Mouse (Mus musculus): ENCODE data around the gene 2410004B18Rik. TPM values are rescaled to one million over a fixed set of nuclear protein-coding genes. Genes with fewer than 3 reads are reported as not detected.

The 2410004B18Rik gene
- total RNA-seq, 2 experiments from 2014 or later: 14.3 to 17.9 TPM

DNA sequence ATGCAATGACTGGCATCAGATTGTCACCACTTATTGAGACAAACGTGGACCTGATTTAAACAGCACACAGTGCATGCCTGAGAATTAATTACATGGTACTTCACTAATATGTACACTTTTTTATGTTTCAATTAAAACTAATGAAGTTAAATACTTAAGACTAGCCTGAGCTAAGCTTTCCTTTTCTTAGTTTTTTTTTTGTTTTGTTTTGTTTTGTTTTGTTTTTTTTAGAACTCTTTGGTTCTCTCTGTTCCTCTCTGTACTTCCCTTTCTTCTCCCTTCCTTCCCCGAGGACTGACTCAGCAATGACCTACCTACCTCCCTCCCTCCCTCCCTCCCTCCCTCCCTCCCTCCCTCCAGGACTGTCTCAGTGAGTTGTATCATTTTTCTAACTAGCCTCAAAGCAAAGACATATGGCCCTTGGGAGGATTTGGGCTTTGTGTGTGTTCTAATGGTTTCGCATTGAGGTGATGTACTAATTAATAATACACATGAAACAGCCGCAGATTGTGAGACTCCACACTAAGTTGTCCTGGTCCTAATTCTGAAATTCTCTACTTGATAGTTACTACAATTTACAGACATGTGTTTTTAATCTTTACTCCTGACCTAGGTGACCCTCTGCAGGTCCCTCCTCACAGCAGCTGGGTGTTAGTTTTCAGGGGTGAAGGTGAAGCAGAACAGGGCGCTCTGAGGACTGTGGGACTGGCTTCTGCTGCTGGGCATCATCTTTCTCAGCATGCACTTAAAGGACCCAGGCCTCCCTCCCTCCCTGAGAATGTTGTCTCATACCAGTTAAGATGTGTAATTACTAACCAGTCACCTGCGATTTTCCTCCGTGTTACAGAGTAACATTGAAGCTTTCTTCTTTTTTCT, 8.1 kb upstream of the 2410004B18Rik start:
- DNase-seq: no peak

DNA sequence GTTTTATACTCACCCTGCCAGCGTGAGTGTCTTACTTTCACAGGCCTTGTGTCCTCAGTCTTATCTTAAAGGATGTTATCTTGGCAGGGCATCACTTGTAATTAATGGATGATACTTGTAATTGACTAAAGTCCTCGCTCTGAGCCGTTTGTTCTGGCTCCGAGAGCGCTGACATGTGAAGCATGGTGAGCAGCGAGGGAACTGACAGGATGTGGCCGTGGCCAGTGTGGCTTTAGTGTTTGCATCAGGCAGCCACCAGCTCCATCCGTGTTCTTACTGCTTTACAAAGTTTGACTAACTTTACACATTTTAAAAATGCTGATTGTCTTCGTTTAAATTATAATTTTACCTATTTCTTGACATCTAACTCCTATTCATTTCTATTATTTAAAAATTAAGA, 4.0 kb upstream of the 2410004B18Rik start:
- DNase-seq: no peak

DNA sequence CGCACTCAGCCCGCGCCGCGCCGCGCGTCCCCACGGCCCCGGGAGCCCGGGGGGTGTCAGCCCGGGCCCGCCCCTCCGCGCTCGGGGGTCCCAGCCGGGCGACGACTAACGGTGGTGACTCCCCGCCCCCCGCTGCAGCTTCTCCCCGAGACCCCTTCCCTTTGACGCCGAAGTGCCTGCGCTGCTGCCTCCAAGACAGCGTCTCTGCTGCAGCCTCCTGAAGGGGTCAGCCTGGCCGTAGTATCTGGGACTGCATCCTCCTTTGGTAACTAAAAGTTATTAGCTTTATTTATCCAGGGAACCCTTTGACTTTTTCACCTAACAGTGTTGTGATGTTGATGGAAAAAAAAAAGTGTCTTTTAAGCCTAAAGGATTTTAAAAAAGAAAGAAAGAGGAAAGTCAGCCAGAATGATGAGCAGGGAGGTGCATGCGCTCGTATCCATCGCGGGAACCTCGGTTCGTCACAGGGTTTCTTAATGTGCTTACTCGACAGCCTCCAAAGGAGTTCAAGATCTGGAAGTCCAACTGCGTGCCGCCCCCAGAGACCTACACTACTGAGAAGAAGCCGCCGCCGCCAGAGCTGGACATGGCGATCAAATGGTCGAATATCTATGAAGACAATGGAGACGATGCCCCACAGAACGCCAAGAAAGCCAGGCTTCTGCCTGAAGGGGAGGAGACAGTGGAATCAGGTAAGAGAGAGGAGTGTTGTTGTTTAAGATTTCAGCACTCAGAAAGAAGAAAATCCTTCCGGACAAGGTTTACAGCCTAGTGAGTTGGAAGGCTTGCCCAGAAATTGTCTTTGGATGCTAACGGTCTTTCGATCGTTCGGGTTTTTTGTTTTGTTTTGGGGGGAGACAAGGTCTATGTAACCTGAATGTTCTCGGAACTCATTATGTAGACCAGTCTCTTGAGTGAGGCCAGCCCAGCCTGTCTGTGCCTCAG, 863 bp downstream of the 2410004B18Rik start:
- DNase-seq: no peak

DNA sequence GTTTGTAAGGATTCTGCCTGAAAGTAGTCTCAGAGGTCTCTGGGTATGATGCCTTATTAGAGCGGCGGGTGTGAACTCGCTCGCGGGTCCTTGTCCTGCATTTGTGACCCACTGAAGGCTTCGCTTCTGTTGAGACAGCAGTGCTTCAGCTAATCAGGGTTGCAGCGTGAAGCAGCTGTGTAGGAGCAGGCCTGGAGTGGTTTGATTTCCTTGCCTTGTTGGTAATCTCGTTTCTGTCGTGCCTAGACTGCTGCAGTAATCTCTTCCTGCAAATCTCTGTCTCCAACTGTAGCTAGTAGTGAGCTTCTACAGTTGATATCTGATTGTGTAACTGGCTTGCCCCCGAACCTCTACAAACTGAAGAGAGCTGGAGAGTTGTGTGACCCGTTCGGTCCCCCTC, 1.6 kb downstream of the 2410004B18Rik start:
- no peak for DNase-seq

DNA sequence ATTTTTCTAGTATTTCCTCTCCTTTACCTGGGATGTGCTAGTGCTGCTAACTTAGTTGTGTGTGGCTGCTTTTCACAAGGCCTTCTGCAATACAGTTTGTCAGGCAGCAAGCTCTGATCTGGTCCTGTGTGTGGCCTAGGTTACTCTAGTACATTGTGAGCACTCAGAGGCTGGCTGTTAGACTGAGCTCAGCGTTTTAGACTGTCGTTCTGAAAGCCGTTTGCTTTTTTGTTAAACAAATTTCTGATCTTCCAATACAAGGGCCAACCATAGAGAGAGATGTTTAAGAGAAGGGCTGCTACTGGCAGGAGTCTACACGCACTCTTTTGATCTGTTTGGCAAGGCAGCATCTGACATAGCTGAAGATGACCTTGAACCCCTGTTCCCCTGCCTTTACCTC, 2.2 kb downstream of the 2410004B18Rik start:
- DNase-seq: no peak

DNA sequence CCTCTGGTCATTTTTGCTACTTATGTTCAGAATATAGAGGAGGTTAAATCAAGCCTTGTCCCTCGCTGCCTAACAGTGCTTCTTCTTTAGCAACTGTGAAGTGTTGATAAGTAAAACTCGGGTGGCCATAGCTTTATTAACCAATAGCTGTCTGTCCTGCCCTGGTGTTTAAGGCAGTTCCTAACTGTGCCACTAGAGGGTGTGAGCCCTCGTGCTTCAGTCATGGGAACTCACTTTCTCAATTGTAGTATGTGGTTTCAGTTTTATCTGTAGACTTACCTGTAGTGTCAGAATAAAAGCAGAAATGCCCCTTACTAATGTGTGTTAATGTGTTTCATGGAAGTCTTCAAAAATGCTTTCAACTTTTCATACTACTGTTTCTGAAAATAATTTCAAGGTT, 4.2 kb downstream of the 2410004B18Rik start:
- no peak for DNase-seq

DNA sequence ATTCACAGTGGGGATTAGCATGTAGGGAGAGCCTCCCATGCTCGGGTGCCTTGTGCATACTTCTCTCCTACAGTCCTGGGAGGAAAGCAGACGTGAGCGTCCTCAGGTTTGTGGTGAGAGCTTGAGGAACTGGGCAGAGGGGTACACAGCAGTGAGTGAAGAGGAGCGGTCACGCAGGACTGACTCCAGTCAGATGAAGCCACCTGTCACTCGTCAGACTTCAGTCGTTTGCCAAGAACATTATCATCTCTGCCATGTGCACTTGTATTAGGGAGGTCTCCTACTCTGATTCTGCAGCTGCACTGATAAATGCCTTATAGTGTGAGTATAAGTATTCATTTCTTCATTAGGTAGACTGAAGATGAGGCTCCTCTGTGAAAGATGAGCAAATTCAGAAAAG, 6.5 kb downstream of the 2410004B18Rik start:
- no peak for DNase-seq

DNA sequence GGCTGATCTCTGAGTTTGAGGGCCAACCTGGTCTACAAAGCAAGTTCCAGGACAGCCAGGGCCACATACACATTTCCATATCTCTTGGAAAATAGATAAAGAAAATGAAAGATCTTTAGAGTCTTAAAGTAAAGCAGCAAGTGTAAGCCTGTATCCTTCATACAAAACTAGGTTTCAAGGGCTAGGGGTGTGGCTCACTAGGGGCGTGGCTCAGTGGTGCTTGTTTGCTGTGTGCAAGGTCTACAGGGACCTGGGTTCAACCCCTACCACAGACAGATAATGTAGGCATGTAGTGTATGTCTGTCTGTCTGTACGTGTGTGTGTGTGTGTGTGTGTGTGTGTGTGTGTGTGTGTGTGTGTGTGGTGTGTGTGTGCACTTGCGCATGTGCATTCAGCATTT, 8.1 kb downstream of the 2410004B18Rik start:
- no peak for DNase-seq

DNA sequence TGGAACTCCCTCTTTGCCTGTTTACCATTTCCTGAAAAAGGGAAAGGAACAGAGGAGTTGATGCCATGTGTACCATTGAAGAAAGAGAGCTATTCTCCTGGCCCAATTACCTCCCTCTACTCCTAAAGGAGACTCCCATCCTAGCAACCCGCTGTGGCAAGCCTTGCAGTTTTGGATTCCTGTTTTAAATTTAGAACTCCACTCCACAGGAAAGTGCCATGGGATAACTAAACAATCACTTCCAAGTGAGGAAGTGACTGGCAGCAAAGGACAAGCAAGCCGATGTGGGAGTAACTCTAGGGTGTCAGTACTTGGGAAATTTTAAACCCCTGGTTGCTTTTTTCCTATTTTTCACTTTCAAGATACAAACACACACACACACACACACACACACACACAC, 8.8 kb downstream of the 2410004B18Rik start:
- no peak for DNase-seq

DNA sequence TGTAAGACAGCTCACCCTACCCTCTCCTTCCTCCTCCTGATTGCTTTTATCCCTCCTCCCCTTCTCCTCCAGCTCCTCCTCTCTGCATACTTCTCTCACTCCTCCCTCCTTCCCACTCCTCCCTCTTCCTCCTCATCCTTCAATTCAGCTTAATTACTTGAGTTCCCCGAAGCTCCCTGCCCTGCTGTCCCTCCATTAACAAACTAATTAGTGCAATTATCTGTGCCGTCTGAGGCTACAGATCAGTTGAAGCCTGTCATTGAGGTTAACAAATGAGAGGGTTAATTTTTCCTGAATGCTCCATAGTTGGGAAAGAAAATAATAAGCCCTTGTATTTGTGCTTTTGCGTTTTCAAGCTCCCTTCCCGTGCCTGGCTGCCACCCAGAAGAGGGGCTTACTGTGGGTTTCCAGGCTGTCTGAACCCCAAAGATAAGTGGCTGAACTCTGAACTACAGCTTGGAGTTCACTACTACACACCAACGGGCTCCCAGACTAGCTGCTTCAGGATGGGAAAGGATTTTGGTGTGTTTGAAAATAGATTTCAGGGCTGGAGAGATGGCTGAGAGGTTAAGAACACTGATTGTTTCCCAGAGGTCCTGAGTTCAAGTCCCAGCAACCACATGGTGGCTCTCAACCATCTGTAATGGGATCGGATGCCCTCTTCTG, 9.9 kb downstream of the 2410004B18Rik start:
- no peak for DNase-seq

DNA sequence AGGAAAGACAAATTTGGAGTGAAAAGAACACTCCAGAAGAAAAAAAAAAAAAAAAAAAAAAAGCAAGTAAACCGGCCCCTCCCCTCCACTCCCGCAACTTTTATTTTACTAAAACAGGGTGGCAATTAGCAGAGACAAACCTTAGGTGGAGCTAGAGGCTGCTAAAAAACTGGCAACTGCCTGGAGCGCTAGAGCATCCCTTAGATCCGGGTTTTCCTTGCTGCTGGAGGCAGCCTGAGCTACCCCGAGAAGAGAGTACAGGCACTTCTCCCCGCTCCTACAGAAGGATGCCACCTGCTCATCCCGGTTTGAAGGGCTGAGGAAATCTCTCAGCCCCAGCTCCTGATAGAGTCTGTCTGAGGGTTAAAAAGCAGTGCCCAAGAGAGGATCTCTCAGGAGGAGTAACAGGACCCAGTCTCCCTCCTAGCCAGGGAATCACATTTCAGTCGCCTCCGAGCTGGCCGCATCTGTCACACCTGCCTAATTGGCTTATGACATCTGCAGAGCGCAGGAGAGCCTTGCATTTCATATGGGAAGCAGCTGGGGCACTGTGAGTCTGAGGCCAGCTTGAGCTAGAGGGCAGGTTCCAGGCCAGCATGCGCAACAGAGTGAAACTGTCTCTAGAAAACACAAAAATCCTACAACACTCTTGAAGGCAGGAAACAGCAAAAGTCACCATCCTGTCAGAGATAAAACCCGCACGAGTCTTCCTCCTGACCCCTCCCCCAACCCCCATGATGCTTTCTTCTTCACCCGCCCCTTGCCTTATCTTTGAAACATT, 12.4 kb downstream of the 2410004B18Rik start:
- no peak for DNase-seq

DNA sequence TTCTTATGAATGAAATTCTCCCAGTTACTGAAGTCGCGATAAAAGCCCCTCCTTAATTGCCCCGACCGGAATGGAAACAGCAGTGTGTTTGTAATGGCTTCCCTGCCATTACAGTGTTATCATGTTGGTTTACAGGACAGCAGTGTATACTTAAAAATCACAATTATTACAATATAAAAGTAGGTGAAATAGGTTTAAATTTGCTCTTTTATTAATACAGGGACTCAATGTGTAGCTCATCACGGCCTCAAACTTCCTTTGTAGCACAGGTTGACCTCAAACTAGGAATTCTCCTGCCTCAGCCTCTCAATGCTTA, 13.0 kb downstream of the 2410004B18Rik start:
- no peak for DNase-seq

DNA sequence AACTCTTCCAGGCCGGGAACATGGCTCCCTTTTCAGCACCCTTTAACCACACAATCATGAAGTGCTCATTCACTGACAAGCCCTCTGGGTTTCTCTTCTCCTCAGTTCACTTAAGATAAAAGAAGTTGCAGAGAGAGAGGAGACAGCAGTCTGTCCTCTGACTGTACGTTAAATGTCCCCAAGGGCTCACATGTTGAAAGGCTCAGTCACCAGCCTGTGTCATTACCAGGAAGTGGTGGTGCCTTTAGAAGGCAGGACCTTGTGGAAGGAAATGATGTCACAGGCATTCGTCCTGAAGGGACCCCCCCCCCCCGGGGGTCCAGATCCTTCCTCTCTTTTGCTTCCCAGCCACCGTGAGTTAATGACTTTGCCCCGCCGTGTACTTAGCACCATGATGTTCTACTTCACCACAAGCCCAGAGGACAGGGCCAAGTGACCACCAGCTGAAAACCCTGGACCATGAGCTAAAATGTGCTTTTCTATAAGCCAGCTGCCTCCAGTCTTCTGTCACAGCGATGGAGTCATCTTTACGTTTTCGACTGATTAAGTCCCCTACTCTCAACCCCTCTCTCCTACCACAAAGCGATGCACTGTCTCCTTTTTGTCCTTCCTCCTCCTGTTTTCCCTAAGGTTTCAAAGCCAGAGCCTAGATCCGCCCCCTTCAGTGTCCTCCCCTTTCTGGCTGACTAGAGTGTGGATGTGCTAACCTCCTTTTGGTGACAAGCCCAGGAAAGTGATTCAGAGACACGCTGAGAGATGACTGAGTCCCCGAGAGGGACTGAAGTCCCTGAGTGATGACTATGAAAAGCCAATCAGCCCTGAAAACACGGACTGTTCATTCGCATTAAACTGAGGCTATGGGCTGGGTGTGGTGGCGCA, 13.7 kb downstream of the 2410004B18Rik start:
- DNase-seq: peak; percentile 48

DNA sequence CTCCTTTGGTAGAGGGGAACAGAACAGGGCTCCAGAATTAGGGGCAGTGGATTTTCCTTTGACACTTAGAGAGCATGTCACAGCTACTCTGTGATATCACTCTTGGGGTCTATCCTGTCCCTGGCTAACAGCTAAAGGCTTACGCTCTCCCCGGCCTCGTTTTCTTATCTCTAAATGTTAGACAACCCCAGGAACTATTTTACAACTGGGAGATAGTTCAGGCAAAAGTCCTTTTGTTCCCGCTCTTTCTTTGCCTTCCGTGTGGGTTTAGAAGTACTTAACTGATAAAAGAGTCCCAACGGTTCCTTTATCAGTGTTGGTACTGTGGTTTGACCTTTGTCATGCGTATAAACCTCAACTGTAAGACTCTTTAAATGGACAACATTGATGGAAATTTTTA, 15.1 kb downstream of the 2410004B18Rik start:
- no peak for DNase-seq

DNA sequence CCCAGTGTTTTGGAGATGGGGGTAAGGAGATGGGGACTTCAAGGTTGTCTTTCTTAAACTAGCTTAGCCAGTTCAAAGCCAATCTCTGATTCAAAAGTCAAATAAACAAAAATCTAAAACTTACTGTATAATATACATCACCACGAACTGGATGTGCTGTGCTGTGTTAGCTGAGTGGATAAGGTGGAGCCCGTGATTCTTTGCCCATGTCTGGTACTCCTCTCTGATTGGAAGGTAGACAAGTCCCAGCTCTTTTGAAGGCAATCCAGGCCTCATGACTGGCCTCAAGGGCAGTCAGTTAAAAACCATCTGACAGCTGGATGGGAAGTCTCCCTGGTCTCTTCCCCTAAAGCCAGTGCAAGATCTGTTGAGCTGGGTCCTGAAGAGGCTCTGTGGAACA, 15.6 kb downstream of the 2410004B18Rik start:
- DNase-seq: no peak

DNA sequence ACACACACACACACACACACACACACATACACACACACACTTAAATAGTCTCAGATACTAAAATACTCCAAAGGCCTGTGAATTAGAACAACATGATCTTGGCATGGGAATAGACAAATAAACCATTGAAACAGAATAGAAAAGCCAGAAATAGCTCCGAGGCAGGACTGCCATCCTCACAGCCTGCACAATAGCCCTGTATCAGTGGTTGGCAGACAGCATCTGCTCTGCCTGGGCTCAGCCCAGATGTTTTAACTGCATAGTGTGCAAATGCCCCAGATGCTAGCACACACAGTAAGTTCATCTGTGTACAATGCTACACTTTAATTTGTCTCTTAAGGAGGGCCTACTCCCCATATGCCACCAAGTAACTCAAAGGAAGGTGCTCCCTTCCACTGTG, 22.0 kb downstream of the 2410004B18Rik start:
- DNase-seq: no peak

DNA sequence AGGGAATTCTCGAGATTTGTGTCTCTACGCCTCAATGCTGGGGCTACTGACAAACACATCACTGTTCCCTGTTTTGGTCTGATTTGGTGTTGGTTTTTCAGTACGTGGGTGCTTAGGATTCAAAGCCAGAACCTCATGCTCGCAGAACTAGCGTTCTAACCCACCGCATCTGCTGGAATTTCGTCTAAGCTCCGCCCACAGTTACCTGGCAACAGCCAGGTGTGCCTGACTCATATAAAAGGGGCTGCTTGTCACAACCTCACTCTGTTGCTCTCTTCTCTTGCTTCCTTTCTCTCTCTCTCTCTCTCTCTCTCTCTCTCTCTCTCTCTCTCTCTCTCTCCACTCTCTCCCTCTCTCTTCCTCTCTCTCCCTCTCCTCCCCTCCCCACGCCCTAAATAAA, 24.6 kb downstream of the 2410004B18Rik start:
- no peak for DNase-seq

DNA sequence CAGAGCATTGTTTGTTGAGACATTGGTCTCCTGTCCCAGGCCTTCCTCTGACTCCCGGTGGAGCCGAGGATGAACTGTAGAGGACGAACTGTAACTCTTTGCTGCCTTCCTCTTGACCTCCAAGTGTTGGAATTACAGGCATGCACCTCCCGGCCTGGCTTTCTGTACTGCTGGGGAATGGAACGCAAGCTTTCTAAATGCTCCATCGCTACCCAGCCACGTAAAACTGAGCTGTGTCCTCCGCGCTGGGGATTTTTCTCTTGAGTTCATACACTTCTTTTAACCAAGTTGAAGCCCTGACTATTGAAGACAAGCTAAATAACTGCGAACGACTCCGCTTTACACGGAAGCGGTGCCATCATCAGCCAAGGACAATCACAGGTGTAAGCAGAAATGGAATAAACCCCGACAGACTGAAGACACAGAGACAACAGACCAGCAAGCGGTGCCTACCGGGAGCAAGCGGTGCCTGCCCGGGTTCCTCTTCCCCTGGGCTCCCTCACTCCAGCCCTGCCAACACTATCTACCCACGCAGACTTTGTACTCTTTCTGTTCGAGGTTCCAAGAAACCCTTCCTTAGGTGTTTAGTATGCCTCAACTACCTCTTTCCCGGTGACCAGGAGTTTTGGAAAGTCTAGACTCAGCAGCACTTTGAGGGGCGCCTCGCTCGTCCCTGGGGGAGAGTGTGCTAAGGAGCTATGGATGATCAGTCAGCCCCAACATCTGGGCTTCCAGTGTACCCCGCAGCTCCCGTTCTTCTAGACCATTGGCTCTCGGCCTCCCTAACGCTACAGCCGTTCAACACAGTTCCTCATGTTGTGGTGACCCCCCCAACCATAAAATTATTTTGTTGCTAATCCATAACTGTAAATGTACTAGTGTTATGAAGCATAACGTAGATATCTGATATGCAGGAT, 25.5 kb downstream of the 2410004B18Rik start:
- DNase-seq: no peak

DNA sequence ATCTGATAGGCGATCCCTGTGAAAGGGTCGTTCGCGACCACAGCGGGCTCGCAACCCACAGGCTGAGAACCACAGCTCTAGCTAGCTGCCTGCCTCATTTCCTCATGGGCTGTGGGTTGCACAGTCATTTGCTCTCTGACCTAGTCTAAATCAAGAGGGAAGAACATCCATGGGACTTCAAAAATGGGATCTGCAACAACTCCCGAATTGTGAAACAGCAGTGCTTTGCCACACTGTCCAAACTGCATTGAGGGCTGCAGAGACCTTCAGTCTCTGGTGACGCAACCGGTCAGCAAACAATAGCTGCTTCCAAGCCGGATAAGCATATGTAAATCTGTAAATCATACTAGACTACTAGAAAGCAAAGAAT, 26.2 kb downstream of the 2410004B18Rik start:
- no peak for DNase-seq

DNA sequence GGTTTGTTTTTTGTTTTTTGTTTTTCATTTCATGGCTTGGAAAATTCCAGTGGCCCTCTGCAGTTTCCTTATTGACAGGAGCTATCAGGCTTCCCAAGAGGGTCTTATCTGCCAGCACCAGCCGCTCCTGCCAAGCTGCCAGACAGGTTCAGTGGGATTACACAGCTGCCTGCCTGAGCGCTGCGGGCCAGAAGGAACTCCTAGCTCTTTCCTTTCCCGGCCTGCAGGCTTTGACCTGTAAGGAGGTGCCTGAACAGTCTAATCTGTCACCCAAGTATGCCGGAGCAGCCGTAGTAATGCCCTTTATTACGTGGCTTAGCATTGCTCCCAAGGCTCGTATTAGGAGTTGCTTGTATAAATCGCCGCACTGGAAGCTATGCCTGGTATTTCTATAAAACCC, 26.7 kb downstream of the 2410004B18Rik start:
- DNase-seq: no peak
